Mouse (Mus musculus) spleen, adult 2 months (tissue): ENCODE data around the gene Gsc2. TPM values are rescaled to one million over a fixed set of nuclear protein-coding genes. Genes with fewer than 3 reads are reported as not detected.

Source experiments
- DNase-seq, 2 experiments: peaks; one replicate each; pipeline versions ENCODE4 v3.0.0 to v3.0.0-alpha.2; 2012 to 2021; ENCODE audit warnings: low spot score in 2 of 2, low read depth in 1 of 2
- H3K27ac ChIP-seq: fragments of 200-500 bp; 2 replicates; pipeline ENCODE4 v1.5.1; 2012; ENCODE audit warnings: low read length, inconsistent platforms; ENCODE audit not compliant: insufficient read depth
- H3K27me3 ChIP-seq: fragments of 200-500 bp; 2 replicates; pipeline ENCODE4 v1.6.1; 2012; ENCODE audit warnings: mild to moderate bottlenecking, moderate library complexity, low read length, inconsistent platforms; ENCODE audit not compliant: control insufficient read depth, insufficient read depth
- H3K36me3 ChIP-seq: fragments of 200-500 bp; 2 replicates; pipeline ENCODE4 v1.6.1; 2012; ENCODE audit warnings: mild to moderate bottlenecking, low read length, inconsistent platforms; ENCODE audit not compliant: control insufficient read depth, insufficient read depth
- H3K4me1 ChIP-seq: fragments of 200-500 bp; 2 replicates; pipeline ENCODE4 v1.6.1; 2011; ENCODE audit warnings: inconsistent platforms; ENCODE audit not compliant: control insufficient read depth, insufficient read depth, insufficient read length
- H3K4me3 ChIP-seq: fragments of 200-500 bp; 2 replicates; pipeline ENCODE4 v1.5.1; 2011; ENCODE audit warnings: mild to moderate bottlenecking, inconsistent platforms; ENCODE audit not compliant: insufficient read depth, insufficient read length; ENCODE audit errors: extremely low read depth
- CTCF ChIP-seq: fragments of 200-500 bp; IDR thresholded peaks from 2 replicates; pipeline ENCODE4 v1.5.1; 2011; ENCODE audit warnings: mild to moderate bottlenecking, inconsistent platforms; ENCODE audit not compliant: insufficient read depth, insufficient read length, insufficient replicate concordance; ENCODE audit errors: extremely low read depth
- POLR2A ChIP-seq: fragments of 200-500 bp; IDR thresholded peaks from 2 replicates; pipeline ENCODE4 v1.6.1; 2011; ENCODE audit warnings: low read depth, low read length, inconsistent platforms
- WGBS: fragments of 180-500 bp; shearing (Covaris S2); methylation state at CpG from one replicate; pipeline ENCODE4 v1.1.7; 2018; 5-methylcytosine and 5-hydroxymethylcytosine counted together
- polyA plus RNA-seq: library from polyadenylated mRNA; depleted of rRNA; stranded (reverse); fragments of >200 nt; gene quantifications from 2 replicates; pipeline ENCODE4 v1.2.3, GENCODE M21; 2012

Gsc2 gene
- polyA plus RNA-seq, 1 experiment, result not detected

DNA sequence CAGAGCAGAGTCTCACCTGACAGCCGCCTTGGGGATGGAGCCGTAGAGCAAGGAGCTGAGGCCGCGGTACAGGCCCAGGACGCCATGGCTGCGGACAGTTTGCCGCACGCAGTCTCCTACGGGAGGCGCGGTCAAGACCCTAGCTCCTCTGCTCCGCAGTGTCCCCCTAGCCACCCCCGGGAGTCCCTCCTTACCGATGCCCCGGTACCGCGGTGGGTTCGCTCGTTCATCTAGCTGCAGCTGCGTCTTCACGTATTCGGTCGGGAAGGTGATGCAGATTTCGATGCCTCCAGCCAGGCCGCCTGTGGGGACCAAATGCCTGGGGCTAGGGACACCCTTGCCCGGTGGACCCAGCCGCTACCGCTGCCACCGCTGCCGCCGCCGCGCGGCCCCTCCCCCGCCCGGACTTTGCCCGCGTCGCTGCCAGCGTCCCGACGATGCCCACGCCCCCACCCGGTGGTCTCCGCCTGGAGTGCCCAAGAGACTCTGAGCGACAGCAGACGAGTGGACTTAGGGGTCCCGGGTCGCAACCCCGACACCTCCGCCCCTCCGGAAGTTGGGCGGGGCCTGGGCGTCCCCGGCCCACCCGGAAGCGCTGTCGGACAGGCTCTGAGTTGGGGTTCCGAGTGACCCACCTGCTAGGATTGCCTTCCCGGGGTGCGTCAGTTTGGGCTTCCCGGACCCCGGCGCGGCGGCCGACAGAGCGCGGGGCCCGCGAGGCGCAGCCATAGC lies 12.7 kb upstream of the Gsc2 start:
- Histone ChIP-seq H3K36me3 (0 out of 2 replicates have a peak, but pooled peaks cover 2% of the 10 kb centered on the region), H3K27me3 (no peaks in the 10 kb centered on the region), H3K4me1 (peaks cover 2% of the 10 kb centered on the region), H3K27ac (peak overlapping the region; percentile 84), H3K4me3 (peak overlapping the region; percentile 81)
- TF ChIP-seq POLR2A (no peak), CTCF (no peak)
- DNase-seq, result peak in 1 of 2 experiments; percentile 33
- whole genome bisulfite sequencing, result 4% methylated on average over 69 of the region's 72 CpGs

DNA sequence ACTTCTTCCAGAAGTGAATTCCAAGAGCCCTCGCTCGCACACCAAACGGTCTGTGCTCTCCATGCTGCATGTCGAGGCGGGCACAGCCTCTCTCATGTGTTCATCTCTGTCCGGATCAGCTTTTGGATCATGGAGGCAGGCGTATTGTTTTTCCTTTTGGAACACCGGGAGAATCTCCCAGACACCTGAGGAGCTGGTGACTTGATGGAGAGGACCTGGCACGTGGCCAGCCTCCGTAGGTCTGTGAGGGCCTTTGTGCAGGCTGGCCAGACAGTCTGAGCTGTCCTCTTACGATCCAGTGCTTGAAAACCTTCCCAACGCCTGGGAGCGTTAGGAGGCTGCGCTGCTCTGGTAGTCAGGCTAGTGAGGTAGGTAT lies 7.3 kb upstream of the Gsc2 start:
- peak overlapping the region; percentile 48; the same call in 1 of the 2 replicates for H3K27ac ChIP-seq
- no peaks in the 10 kb centered on the region for H3K27me3 ChIP-seq
- under 1% methylated on average over 14 of the region's 14 CpGs for WGBS
- H3K36me3 ChIP-seq, result 0 out of 2 replicates have a peak, but pooled peaks cover 2% of the 10 kb centered on the region
- H3K4me1 ChIP-seq, result peaks cover 5% of the 10 kb centered on the region; the same call in 1 of the 2 replicates
- H3K4me3 ChIP-seq, result peak overlapping the region; percentile 72
- no peak for DNase-seq
- TF ChIP-seq CTCF (no peak), POLR2A (no peak)

DNA sequence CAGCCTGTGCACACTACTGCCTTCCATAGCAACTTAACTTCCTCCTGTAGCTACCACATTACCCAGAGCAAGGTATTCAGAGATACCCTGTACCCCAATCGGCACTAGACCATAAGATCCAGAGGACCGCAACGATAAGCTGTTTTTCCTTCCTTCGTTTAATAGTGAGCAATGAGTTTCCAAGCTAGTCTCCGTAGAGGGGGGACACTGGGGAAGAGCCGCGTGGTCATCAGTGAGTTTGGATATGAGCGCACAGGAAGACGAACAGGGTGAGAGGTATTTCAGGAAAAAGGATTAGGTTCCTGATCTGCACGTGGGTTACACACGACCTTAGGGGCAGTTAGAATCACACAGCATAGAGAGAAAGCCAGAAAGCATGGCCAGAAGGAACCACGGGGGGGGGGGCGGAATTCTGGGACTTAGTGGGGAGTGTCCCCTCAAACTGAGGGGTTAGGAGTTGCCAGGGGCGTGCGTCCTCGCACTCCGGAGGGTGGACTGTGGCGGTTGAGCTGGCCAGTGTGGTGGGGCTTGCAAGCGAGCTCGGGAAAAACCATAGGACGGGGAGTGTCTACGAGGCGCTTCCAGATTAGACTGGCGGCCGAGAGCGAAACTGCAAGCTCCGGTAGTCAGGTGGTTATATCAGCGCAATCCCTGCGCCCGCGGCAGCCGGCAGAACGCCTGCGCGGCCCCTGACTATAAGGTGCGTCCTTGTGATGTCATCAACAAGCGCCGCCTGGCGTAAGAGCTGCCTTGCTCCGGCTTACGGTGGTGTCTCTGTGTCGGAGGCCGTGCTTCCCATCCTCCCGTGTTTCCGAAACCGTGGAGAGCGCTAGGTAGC lies 6.7 kb upstream of the Gsc2 start:
- Histone ChIP-seq H3K36me3 (0 out of 2 replicates have a peak, but pooled peaks cover 2% of the 10 kb centered on the region), H3K4me3 (peak overlapping the region; percentile 72), H3K27me3 (0 out of 2 replicates have a peak, but pooled peaks cover 1% of the 10 kb centered on the region), H3K4me1 (peaks cover 5% of the 10 kb centered on the region; the same call in 1 of the 2 replicates), H3K27ac (peak overlapping the region; percentile 89)
- DNase-seq, result peak; percentile 92 to 94
- WGBS, result under 1% methylated on average over 47 of the region's 47 CpGs
- TF ChIP-seq POLR2A (peak; percentile 57), CTCF (peak; percentile 35; the same call in 1 of the 2 replicates)

DNA sequence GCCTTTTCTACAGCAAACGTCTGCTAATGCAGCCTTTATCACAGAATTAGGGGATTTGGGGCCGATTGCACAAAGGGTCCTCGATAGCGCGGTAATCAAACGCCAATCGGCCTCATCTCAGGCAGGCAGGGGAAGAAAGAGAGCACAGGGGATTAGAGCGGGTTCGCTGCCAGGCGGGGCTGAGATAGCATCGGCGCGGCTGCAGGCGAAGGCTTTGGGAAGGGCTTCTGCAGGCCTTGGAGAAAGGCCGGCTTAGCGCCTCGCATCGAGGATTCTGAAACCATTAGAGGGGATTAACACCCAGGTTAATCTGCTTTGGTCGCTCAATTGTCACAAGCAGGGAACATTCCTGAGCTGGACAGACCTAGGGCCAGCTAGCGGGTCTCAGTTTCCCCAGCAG lies 5.7 kb upstream of the Gsc2 start:
- TF ChIP-seq POLR2A (no peak), CTCF (no peak)
- 86% methylated on average over 20 of the region's 20 CpGs for WGBS
- Histone ChIP-seq H3K27me3 (0 out of 2 replicates have a peak, but pooled peaks cover 4% of the 10 kb centered on the region), H3K4me1 (peaks cover 5% of the 10 kb centered on the region; the same call in 1 of the 2 replicates), H3K27ac (no peak overlapping the region), H3K4me3 (no peak overlapping the region), H3K36me3 (no peaks in the 10 kb centered on the region)
- no peak for DNase-seq

DNA sequence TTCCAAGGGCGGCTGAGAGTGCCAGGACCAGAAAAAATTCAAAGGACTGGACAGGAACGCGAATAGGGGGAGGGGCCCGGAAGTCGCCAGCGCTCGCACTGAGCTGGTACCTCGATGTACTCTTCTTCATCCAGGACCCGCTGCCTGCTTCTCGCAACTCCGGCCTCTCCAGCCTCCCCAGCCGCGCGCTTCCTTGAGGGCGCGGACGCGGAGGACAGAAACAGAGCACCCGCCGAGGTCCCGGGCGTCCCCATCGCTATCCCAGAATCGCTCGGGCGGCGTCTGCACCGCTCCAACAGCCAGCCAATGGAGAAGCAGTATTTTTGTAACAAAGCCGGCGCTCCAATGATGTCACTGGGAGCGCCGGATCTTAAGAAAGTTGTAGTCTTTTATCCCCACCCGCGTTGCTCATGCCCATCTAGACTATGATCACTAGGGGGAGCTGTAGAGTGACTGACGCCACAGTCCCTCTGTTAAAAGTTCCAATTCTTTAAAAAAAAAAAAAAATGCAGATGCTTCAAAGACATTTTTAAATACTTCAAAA lies 3.7 kb downstream of the Gsc2 start, which contains the start of gene Ess2:
TSS of gene Ess2 (minus strand) at position 297 of the 544 bp plus-strand sequence.
- Histone ChIP-seq H3K36me3 (peaks cover 18% of the 10 kb centered on the region), H3K4me3 (peak within 1 kb of the TSS; percentile 98), H3K27me3 (peaks cover 18% of the 10 kb centered on the region), H3K4me1 (peaks cover 10% of the 10 kb centered on the region), H3K27ac (peak within 1 kb of the TSS; percentile 78)
- under 1% methylated on average over 35 of the region's 35 CpGs for WGBS
- DNase-seq, result peak; percentile 85 to 92
- TF ChIP-seq POLR2A, result no peak
- peak; percentile 52; the same call in 1 of the 2 replicates for TF ChIP-seq CTCF

DNA sequence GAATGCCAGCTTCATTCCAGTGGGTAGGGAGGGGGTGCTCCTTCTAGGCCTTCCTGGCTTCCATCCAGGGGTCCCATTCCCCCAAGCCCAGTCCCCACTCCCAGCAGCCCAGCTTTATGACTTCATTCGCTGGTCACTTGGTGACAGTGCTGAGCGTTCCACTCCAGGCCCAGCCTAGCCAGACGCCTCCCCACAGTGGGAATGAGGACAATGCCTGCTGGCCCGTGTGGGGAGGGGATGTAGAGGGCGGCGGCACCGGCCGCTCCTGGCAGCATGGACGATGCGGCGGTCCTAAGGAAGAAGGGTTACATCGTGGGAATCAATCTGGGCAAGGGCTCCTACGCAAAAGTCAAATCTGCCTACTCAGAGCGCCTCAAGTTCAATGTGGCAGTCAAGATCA lies 16.4 kb downstream of the Gsc2 start, which contains the start of the genes Dgcr2 and Tssk2:
TSS of gene Dgcr2 (minus strand) at position 101 of the 400 bp plus-strand sequence.
TSS of gene Tssk2 (plus strand) at position 176 of the 400 bp plus-strand sequence.
- TF ChIP-seq CTCF (no peak), POLR2A (no peak)

More for the DNA sequence above, 16.4 kb downstream of the Gsc2 start, which contains the start of the genes Dgcr2 and Tssk2:
- H3K36me3 ChIP-seq, result peaks cover 29% of the 10 kb centered on the region
- no peak for DNase-seq
- H3K27ac ChIP-seq, result no peak within 1 kb of the TSS
- H3K4me1 ChIP-seq, result no peaks in the 10 kb centered on the region
- no peak within 1 kb of the TSS for H3K4me3 ChIP-seq
- H3K27me3 ChIP-seq, result no peaks in the 10 kb centered on the region
- WGBS, result 92% methylated on average over 14 of the region's 14 CpGs
